Mouse (Mus musculus) ES-E14 (cell line): ENCODE results near the gene Col28a1. TPM values are rescaled to one million over a fixed set of nuclear protein-coding genes. Genes with fewer than 3 reads are reported as not detected.

Experiments
- DNase-seq: peaks from one replicate; pipeline ENCODE4 v3.0.0-alpha.2; 2013; ENCODE audit warnings: low read depth, low spot score
- H3K27ac ChIP-seq: 2 replicates; pipeline ENCODE4 v1.5.1; 2012; ENCODE audit warnings: low read depth, mild to moderate bottlenecking, low read length, moderate library complexity, mixed read lengths; ENCODE audit not compliant: poor library complexity, insufficient read depth, severe bottlenecking
- H3K36me3 ChIP-seq: 2 replicates; pipeline ENCODE4 v1.6.1; 2012; ENCODE audit warnings: mild to moderate bottlenecking, low read length, moderate library complexity, mixed read lengths; ENCODE audit not compliant: control insufficient read depth, poor library complexity, insufficient read depth, severe bottlenecking
- H3K4me1 ChIP-seq, 2 experiments: fragments of 150-350 bp in 1 of 2; sonication (generic) in 1 of 2; 2 replicates each; pipeline ENCODE4 v1.6.1; 2012; ENCODE audit warnings: low read length in 2 of 2, mild to moderate bottlenecking in 1 of 2, mixed read lengths in 1 of 2; ENCODE audit not compliant: control insufficient read depth in 2 of 2, insufficient read depth in 2 of 2, poor library complexity in 1 of 2
- H3K4me3 ChIP-seq, 2 experiments: fragments of 150-350 bp in 1 of 2; sonication (generic) in 1 of 2; 2 replicates each; pipeline ENCODE4 v1.5.1; 2012; ENCODE audit warnings: low read length in 2 of 2, low read depth in 1 of 2, mild to moderate bottlenecking in 1 of 2, mixed read lengths in 1 of 2; ENCODE audit not compliant: insufficient read depth in 1 of 2, poor library complexity in 1 of 2, severe bottlenecking in 1 of 2
- H3K9ac ChIP-seq: 2 replicates; pipeline ENCODE4 v1.6.1; 2012; ENCODE audit warnings: low read depth, mild to moderate bottlenecking, low read length, mixed read lengths; ENCODE audit not compliant: poor library complexity, insufficient read depth, severe bottlenecking
- H3K9me3 ChIP-seq: fragments of 150-350 bp; sonication (generic); 2 replicates; pipeline ENCODE4 v1.6.1; 2012; ENCODE audit warnings: low read depth, mild to moderate bottlenecking, low read length; ENCODE audit not compliant: control insufficient read depth, insufficient read depth
- CHD2 ChIP-seq: IDR thresholded peaks from 2 replicates; pipeline ENCODE4 v1.6.1; 2014; ENCODE audit warnings: mild to moderate bottlenecking, low read depth, low read length, inconsistent platforms
- HCFC1 ChIP-seq: IDR thresholded peaks from 2 replicates; pipeline ENCODE4 v1.6.1; 2012; ENCODE audit warnings: low read length, inconsistent platforms, borderline replicate concordance; ENCODE audit not compliant: insufficient read depth
- MAFK ChIP-seq: IDR thresholded peaks from 2 replicates; pipeline ENCODE4 v1.6.1; 2014; ENCODE audit warnings: mild to moderate bottlenecking, low read depth, low read length, inconsistent platforms; ENCODE audit not compliant: insufficient read depth
- ZC3H11A ChIP-seq: IDR thresholded peaks from 2 replicates; pipeline ENCODE4 v1.6.1; 2012; ENCODE audit warnings: low read depth, mild to moderate bottlenecking, inconsistent platforms, low read length, borderline replicate concordance
- ZNF384 ChIP-seq: IDR thresholded peaks from 2 replicates; pipeline ENCODE4 v1.6.1; 2012; ENCODE audit warnings: low read depth, low read length, inconsistent platforms
- in situ Hi-C, 2 experiments: fragments of 600-800 bp; cut with MboI; formaldehyde crosslinking; loops; one replicate each; pipeline ENCODE4 v1.15.1; 2025; ENCODE audit warnings: low sequenced_read_pairs in 2 of 2, inconsistent platforms in 1 of 2; ENCODE audit not compliant: unreplicated experiment in 2 of 2
- total RNA-seq: library from RNA; depleted of rRNA; stranded (reverse); fragments of 300-350 nt; gene quantifications from 2 replicates; pipeline ENCODE4 v1.2.3, GENCODE M21; 2012

Gene Col28a1
- total RNA-seq, 1 experiment: not detected

DNA sequence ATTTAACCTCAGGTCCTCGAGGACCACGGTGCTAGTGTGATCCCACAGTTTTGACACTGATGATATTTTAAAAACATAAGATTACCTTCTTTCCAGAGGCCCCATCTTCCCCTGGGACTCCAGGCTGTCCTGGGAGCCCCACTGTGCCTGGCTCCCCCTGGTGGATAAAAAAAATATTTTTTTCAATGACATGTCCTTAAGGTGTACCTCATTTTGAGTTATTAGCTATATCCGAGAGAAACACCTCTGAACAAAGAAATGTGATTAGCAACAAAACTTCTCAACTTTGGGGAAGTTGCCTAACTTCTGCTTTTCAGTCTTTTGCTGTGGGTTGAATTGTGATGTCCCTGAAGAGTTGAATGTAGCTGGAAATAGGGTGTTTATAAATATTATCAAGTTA is 105.6 kb downstream of the Col28a1 start:
- peak; percentile 35; the same call in 1 of the 2 replicates for TF ChIP-seq ZC3H11A
- no peak for TF ChIP-seq HCFC1
- no peak for TF ChIP-seq ZNF384
- H3K9ac ChIP-seq: no peak overlapping the region
- no peaks in the 10 kb centered on the region for H3K9me3 ChIP-seq
- no peak overlapping the region for H3K4me3 ChIP-seq
- DNase-seq: peak; percentile 15
- in situ Hi-C loops: loop anchor here in 1 of 2 experiments (10.0 kb wide), 1 partner anchor 352 kb away; no protein-coding TSS in a partner anchor
- H3K36me3 ChIP-seq: no peaks in the 10 kb centered on the region
- no peaks in the 10 kb centered on the region for H3K4me1 ChIP-seq
- H3K27ac ChIP-seq: no peak overlapping the region

DNA sequence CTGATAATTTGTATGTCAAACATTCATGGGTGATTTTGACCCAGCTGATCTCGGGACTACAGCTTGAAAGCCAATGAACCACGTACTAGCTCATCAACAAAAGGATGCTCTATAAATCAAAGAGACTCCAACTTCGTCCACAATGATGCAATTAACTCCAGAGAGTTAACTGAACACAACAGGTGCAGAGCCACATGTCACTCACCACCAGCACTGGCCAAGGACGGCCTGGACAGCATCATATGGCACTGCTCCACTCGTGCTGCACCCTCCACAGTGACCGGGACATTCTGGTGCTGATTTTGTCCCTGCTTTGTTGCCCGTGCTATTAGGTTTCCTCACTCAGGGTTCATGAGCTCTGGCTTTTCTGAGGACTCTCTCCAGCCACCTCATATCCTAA is 107.6 kb downstream of the Col28a1 start:
- no peak for DNase-seq
- H3K4me1 ChIP-seq: no peaks in the 10 kb centered on the region
- H3K27ac ChIP-seq: no peak overlapping the region
- H3K9ac ChIP-seq: no peak overlapping the region
- in situ Hi-C loops: loop anchor here in 1 of 2 experiments (10.0 kb wide), 1 partner anchor 350 kb away; no protein-coding TSS in a partner anchor
- H3K4me3 ChIP-seq: no peak overlapping the region
- no peak for TF ChIP-seq ZNF384
- no peak for TF ChIP-seq MAFK
- no peak for TF ChIP-seq HCFC1
- no peak for TF ChIP-seq CHD2
- TF ChIP-seq ZC3H11A: no peak
- H3K9me3 ChIP-seq: no peaks in the 10 kb centered on the region
- H3K36me3 ChIP-seq: no peaks in the 10 kb centered on the region

DNA sequence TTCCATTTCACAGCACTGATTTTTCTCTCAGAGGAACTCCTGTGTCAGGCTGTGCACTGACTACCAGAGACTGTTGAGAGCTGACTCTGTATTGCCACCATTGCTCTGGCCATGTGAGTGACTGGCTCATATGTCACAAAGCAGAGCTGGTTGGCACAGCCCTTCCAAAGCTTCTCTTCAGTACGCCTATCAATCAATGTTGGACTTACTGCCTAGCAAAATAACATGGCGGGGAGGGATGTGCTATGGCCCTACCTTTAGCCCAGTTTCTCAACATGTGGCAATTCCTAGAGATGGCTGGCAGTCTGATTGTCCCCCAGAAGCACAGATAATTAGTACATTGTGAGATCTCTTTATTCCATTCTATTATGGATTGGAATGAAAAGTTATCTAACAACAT is 109.2 kb downstream of the Col28a1 start:
- in situ Hi-C loops: loop anchor here in 1 of 2 experiments (10.0 kb wide), 1 partner anchor 348 kb away; no protein-coding TSS in a partner anchor
- no peaks in the 10 kb centered on the region for H3K4me1 ChIP-seq
- no peak overlapping the region for H3K9ac ChIP-seq
- DNase-seq: no peak
- TF ChIP-seq ZNF384 (no peak), ZC3H11A (no peak), MAFK (no peak), CHD2 (no peak), HCFC1 (no peak)
- no peak overlapping the region for H3K27ac ChIP-seq
- H3K4me3 ChIP-seq: no peak overlapping the region
- H3K36me3 ChIP-seq: no peaks in the 10 kb centered on the region
- H3K9me3 ChIP-seq: no peaks in the 10 kb centered on the region

DNA sequence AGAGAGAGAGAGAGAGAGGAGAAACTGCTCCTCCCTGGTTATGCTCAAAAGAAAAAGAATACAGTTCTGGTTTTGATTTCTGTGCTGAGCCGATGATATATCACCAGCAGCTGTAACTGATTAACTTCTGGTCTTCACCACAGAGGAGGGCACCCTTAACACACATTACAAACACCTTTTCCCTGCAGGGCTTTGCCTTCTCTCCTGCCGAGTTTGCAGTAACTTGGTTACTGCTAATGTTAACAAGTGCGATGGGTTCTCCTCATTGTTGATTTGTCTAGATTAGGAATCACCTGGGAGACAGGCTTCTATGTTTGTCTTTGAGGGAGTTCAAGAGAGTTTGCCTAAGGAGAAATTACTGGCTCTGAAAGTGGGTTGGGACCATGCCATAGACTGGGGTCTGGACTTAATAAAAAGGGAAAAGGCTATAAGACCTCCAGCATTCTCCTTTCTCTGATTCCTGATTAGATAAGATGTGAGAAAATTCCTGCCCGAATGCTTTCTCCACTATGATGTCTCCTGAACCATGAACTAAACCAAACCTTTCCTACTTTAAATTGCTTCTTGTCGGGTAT is 114.8 kb downstream of the Col28a1 start:
- Histone ChIP-seq H3K4me3 (no peak overlapping the region), H3K4me1 (no peaks in the 10 kb centered on the region), H3K27ac (no peak overlapping the region), H3K9me3 (no peaks in the 10 kb centered on the region), H3K9ac (no peak overlapping the region), H3K36me3 (no peaks in the 10 kb centered on the region)
- no peak for DNase-seq
- in situ Hi-C loops: no loop called here
- no peak for TF ChIP-seq HCFC1
- TF ChIP-seq ZC3H11A: no peak
- TF ChIP-seq ZNF384: no peak
- TF ChIP-seq CHD2: no peak
- TF ChIP-seq MAFK: no peak

DNA sequence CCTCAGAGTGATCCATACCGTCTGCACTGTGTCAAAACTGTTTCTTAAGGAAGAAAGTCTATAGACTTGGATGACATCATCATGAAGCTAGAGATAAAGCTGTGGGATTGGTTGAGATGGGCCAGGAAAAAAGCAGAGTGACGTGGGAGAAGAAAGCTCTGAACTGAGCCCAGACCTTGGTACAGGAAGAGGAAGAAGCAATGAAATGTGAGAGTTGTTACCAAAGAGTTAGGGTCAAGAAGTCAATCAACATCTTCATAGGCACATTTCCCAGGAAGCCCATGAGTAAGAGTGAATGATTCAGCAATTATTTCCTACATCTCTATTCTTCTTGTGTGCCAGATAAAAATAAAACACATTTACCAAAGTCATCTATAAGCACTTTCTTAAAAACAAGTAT is 117.5 kb downstream of the Col28a1 start:
- Histone ChIP-seq H3K36me3 (no peaks in the 10 kb centered on the region), H3K4me3 (no peak overlapping the region), H3K9ac (no peak overlapping the region), H3K4me1 (no peaks in the 10 kb centered on the region), H3K27ac (no peak overlapping the region), H3K9me3 (no peaks in the 10 kb centered on the region)
- in situ Hi-C loops: no loop called here
- no peak for DNase-seq
- TF ChIP-seq HCFC1 (no peak), ZC3H11A (no peak), ZNF384 (no peak), CHD2 (no peak), MAFK (no peak)
